Mouse (Mus musculus): ENCODE data around the gene 4930452B06Rik. TPM values are rescaled to one million over a fixed set of nuclear protein-coding genes. Genes with fewer than 3 reads are reported as not detected.
A peak's percentile ranks its signal among the peaks of the same experiment; 100 is the strongest.

4930452B06Rik gene
- total RNA-seq, 2 experiments from 2014 or later = 4.6 to 5.2 TPM

DNA sequence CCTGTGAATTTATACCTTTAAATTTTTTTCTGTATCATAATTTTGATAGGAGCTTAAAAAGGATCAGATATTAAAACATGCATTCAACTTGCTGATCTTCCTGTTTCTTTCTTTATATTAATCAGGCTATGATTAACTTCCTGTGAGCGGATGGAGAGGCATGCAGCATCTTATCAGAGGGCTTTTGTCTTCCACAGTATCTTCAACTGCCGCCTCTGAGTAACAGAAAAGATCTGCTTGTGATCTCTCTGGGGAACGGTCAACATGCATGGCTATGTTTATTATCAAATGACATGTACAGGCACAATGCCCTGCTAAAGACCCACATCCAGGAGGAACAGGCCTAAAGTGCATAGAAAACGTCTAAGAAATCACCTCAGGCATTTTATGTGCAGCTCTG is 116.9 kb downstream of the 4930452B06Rik start:
- DNase-seq (ENCODE audit: extremely low spot score in 1 of 2, low spot score in 1 of 2) = no peak

GRCm38 (mm10) chr14:8536024-8536423 is 130.0 kb downstream of the 4930452B06Rik start:
- DNase-seq (ENCODE audit: extremely low spot score in 1 of 2, low spot score in 1 of 2) = no peak

DNA sequence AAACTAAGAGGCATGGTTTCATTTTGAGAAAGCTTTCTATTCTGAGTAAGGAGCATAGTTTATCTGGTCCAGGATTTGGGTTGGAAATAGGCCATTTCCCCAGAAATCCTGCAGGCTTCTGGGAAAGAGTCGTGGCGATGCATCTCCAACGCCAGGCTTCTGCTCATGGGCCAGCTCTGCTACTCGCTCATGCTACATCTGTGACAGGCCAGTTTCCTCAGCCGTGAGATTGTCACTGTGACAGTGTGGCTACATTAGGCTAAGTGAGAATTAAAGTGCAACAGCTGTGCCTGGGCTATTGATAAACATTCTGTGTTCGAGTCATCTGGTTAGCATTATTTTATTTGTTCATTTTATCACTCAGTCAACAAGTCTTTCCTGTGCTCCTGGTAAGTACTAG is 140.8 kb downstream of the 4930452B06Rik start:
- no peak for DNase-seq (ENCODE audit: extremely low spot score in 1 of 2, low spot score in 1 of 2)

- no peak for DNase-seq (ENCODE audit: extremely low spot score in 1 of 2, low spot score in 1 of 2)
Measured at GRCm38 (mm10) chr14:8517681-8518080, 148.4 kb downstream of the 4930452B06Rik start.

- no peak for DNase-seq (ENCODE audit: extremely low spot score in 1 of 2, low spot score in 1 of 2)
Measured at GRCm38 (mm10) chr14:8514071-8514470, 152.0 kb downstream of the 4930452B06Rik start.

DNA sequence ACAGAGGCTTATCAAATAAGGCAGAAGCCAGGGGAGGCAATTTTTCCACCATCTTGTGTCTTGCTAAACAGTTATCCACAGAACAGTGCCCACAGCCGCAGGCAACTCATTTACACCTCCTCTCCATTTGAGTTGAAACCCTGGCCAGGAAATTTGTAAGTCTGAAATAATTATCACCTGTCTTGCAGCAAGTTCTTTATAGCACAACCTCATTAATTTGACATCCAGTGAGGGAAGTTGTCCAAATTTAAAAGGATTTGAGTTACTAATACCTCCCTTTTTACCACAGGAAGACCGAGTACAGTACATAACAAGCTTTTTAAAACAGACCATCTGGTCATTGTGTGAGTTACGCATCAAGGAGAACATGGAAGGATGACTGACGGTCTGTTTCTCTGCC is 154.8 kb downstream of the 4930452B06Rik start:
- no peak for DNase-seq (ENCODE audit: extremely low spot score in 1 of 2, low spot score in 1 of 2)

DNA sequence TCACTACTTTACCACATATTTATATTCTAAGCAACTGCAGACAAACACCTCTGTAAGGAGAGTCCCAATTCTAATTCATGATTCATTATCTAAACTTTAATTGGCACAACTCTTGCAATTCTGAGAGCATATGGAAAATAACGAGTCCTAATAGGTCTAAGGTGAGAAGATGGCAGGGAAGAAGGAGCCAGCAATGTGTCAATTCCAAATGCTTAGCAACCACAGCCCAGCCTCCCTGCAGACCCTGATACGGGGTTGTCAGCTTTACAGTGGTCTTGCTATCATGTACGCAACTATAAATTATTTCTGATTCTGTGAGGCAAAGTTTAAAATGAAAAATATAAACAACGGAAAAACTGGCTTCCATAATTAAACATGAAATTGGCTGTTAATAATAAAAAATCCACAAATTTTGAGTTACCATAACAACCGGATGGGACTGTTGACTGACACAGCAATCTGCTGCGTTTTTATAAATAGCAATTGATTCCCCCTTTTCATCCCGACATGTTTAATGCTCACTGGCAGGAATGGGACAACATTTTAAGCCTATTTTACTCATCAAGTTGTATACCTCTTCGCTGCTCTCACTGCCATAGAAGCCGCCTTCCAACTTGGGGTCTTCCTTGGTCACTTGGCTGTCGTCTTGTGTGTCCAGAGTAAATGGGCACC is 155.6 kb downstream of the 4930452B06Rik start:
- no peak for DNase-seq (ENCODE audit: extremely low spot score in 1 of 2, low spot score in 1 of 2)

- DNase-seq (ENCODE audit: extremely low spot score in 1 of 2, low spot score in 1 of 2) = no peak
Measured at GRCm38 (mm10) chr14:8508669-8509068, 157.4 kb downstream of the 4930452B06Rik start.

GRCm38 (mm10) chr14:8504206-8504605 is 161.8 kb downstream of the 4930452B06Rik start:
- DNase-seq (ENCODE audit: extremely low spot score in 1 of 2, low spot score in 1 of 2) = no peak

GRCm38 (mm10) chr14:8503345-8503744 is 162.7 kb downstream of the 4930452B06Rik start:
- no peak for DNase-seq (ENCODE audit: extremely low spot score in 1 of 2, low spot score in 1 of 2)

DNA sequence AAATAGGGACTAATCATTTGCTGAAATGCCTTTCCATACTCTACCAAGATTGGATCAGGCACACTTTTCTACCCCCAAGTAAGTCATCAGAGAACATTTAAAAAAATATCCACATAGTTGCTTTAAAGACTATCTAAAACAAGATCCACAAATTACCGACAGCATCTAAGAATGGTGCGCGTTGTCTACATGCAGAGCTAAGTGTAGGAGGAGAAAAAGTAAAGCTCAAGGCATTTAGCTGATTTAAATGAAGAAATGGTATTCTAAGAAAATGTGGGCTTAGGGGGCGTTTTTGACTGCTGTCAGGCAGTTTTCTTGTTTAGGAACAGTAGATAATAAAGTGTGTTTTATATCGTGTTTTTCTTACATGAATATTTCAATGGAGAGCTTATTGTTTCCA is 163.5 kb downstream of the 4930452B06Rik start:
- DNase-seq (ENCODE audit: extremely low spot score in 1 of 2, low spot score in 1 of 2) = no peak

DNA sequence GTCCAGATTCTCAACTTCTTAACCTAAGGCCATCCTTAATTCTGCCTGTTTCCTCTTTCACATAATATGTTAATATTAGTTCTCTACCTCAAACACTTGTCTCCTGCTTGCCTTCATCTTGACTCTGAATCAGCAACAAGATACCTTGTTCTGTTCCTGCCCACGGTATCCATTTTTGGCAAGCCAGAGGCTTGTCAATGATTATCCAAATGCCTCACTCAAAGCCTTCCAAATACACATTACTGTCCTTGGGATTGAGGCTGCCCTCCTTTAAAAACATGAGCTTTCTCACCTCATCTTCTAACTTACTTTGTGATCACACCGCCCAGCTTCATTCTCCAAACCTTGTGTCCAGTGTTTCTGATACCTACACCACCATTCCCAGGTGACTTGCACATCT is 170.3 kb downstream of the 4930452B06Rik start:
- no peak for DNase-seq (ENCODE audit: extremely low spot score in 1 of 2, low spot score in 1 of 2)

GRCm38 (mm10) chr14:8494952-8495351 is 171.1 kb downstream of the 4930452B06Rik start:
- DNase-seq (ENCODE audit: extremely low spot score in 1 of 2, low spot score in 1 of 2) = no peak

DNA sequence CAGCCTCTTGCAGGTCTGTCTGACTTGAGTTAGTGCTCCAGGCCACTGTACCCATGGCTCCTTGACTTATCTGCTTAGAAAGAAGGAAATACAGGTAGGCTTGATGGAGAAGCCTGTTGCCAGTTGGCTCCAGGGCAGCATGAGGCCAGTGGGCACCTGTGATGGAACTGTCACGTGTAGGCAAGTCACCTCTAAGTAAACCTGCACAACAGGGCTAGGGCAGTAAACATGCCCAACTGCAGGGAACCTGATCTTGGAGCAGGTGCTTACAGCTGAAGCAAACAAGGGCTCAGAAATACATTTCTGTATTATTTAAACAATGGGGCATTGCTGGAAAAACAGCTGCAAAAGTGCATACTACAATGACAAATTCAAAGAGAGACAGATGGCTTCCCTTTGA is 171.8 kb downstream of the 4930452B06Rik start:
- no peak for DNase-seq (ENCODE audit: extremely low spot score in 1 of 2, low spot score in 1 of 2)

DNA sequence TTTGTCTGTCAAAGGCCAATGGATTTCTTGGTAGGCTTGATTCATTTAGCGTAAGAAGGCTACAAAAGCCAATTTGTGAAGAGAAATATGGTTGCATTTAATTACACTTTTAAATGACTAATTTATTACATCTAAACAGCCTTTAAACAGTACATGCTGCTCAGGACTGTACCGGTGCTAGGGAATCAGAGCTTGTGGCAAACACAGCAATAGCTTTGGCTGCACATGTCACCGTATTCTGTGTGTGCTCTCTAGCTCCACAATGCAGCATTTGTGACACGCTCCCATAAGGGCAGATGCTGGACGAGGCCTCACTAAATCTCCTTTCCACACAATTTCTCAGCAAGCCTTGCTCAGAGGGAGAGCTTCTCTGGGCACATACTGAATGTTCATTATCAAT is 187.9 kb downstream of the 4930452B06Rik start:
- DNase-seq (ENCODE audit: extremely low spot score in 1 of 2, low spot score in 1 of 2) = no peak

DNA sequence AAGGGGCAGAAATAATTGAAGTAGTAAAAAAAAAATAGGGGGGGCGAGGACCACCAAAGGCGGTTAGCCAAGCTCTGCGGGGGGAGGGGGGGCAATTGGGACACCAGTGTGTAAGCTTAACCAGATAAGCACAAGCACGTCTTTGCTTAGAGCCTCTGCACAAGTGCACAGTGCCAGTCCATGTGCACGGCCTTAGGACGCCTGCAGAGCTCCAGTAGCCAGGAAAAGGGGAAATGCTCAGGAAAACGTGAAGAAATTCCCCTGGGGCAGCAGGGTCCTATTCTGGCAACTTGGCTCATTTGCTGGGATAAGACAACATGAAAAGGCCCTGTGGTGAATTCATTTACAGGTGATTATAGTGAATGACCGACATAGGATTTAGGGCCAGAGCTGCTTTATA is 188.7 kb downstream of the 4930452B06Rik start:
- no peak for DNase-seq (ENCODE audit: extremely low spot score in 1 of 2, low spot score in 1 of 2)

- peak in 1 of 2 experiments; percentile 71 for DNase-seq (ENCODE audit: extremely low spot score in 1 of 2, low spot score in 1 of 2)
Measured at GRCm38 (mm10) chr14:8476606-8477005, 189.4 kb downstream of the 4930452B06Rik start.

DNA sequence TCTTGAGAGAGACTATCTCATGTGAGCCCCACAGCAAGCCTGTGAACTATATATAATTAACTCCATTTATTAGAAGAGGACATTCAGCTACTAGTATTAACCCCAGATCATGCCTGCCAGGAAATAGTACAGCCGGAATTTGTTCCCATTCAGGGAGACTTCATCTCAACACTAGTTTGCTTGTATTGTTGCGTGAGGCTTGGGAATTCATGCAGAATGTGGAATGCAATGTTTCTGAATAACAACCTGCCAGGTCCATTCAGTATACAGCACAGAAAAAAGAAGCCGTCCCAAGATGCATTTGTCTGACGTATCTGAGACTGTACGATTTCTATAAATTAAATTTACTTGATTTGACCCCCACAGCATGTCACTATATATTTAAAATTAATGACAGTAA is 190.2 kb downstream of the 4930452B06Rik start:
- DNase-seq (ENCODE audit: extremely low spot score in 1 of 2, low spot score in 1 of 2) = no peak

DNA sequence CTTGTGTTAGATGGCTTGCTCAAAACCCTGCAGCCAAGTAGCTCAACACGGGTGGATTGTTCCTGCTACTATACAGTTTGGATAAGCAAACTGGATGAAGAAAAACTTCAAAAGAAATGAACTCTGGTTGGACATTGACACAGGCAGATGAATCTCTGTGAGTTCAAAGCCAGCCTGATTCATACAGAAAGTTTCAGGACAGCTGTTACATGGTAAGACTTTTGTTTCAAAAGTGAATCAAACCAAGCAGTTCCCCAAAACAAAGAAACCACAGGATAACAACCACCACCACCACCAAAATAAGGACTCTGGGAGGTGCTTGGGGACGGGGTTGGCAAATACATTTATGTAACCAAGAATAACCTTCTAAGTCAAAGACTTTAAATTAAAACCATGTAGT is 193.2 kb downstream of the 4930452B06Rik start:
- DNase-seq (ENCODE audit: extremely low spot score in 1 of 2, low spot score in 1 of 2) = no peak

- DNase-seq (ENCODE audit: extremely low spot score in 1 of 2, low spot score in 1 of 2) = no peak
Measured at GRCm38 (mm10) chr14:8464401-8465154, 201.5 kb downstream of the 4930452B06Rik start.

GRCm38 (mm10) chr14:8462973-8463372 is 203.1 kb downstream of the 4930452B06Rik start:
- DNase-seq (ENCODE audit: extremely low spot score in 1 of 2, low spot score in 1 of 2) = no peak

DNA sequence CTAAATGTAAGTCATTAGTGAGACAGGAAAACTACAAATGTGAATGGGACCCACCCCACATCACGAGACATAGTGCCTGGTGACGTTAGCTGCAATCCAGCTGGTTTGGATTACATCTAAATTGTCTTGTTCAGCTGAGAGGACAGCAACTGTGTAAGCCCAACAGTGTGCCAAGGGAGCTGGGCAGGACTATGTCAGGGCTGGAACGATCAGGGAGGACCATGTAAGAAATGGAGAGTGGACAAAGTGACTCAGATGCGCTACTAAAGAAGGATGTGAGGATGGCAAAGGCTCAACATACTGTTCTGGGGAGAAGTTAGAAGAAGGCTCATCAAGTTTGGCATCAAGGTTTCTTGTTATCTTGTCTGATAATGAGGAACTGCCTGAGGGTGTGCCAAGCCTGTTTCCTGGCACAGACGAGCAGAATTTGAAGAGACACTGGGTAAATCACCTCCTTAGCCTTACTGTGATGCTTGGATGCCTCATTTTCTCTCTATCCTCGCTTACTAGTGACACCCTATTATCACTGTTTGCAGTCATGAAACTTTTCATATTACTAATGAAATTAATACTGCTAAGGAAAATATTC is 203.6 kb downstream of the 4930452B06Rik start:
- no peak for DNase-seq (ENCODE audit: extremely low spot score in 1 of 2, low spot score in 1 of 2)
